Mouse (Mus musculus): Measurements from ENCODE around the gene Vgll4.
"Not testable (repeated sequence)": the region's sequence is repeated elsewhere in the genome, so short reads cannot be mapped to it uniquely, and the experiment has no call there.

The Vgll4 gene

DNA sequence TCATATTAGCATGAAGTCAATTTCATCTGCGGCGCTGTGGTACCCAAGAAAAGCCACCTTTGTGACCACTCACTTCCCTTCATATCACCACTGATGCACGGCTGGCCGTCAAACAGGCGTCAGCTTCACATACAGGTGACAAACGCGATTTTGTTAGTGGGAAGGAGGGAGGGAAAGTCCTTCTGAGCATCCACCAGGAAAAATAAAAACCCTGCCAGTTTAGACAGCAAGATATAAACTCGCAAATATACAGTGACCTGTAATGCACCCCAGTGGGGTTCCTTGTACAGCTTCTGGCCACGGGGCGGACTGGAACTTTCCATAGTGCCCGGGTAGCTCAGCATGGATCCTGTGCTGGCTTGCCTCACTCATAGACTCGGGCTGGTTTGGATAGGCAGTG is 78.0 kb downstream of the Vgll4 start:
- peak; percentile 19 for DNase-seq

DNA sequence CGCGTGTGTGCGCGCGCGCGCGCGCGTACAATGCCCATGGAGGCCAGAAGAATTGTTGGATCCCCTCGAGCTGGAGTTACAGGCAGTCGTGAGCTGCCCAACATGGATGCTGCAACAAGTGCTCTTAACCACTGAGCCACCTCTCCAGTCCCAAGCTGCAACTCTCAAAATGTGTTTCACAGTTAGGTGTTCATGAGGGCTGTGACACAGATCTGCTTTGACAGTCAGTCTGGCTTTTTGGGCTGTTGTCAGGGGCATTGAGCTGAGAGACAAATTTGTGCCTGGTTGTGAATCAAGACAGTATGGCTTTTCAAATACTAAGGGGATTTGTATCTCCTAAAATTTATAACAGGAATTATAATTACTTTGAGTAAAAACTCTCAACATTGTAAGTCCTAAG is 78.5 kb downstream of the Vgll4 start:
- no peak for DNase-seq

DNA sequence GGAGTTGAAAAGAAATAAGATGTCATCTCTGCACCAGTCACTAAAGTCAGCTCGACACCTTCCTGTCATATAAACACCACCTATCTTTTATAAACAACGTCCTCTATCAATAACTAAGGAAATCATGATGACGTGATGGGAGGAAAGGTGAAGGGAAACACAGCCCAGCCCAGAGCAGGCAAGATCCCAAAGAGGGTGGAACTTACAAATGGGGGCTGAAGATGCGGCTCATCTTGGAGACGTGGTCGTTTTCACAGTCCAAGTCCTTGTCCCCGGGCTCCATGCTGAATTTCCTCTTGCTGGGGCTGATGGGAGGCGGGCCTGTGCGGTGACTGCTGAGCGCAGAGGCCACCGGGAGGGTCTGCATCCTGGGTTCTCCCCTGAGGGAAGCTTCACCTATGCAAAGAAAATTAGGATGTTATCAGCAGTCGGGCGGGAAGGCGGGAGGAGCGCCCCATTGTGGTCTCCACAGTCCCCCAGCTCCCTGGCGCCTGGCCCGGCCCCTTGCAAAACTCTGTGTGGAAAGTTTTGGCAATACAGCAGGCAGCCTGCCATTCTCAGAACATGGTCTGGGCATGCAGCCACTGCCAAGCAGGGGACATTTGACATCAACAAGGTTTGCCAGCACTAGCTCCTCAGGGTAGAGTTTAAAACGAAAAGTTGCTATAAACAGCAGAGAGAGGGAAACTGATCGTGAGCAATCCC is 79.2 kb downstream of the Vgll4 start:
- peak; percentile 92 for DNase-seq

DNA sequence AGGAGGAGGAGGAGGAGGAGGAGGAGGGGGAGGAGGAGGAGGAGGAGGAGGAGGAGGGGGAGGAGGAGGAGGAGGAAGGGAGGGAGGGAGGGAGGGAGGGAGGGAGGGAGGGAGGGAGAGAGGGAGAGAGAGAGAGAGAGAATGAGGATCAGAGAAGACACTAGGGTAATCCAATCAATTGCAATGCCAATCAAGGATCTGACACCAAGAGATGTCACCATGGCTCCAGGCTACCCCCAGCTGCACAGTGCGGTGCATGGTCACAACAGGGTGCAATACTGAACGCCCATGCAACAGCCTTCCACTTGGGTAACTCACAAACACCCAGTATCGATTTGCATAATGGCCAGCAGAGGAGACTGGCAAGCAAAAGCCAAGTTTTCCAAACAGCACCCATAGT is 79.8 kb downstream of the Vgll4 start:
- DNase-seq, result not testable (repeated sequence)

DNA sequence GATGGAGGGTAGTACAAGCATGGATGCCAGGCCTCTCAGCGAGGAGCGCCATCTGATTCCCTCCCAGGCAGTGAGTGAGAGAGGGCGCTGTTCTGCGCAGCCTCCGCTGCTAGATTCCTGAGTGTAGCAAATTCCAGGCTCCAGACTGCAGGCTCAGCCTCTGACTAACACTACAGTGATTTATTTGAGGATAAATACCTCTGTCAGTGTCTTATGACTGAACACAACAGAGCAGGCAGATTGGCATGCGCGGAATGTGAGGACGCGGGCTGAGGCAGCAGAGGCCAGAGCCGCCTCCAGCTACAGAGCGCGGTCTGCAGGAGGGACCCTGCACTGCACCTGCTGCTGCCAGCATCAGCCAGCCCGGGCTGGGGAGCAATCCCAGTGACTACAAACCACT is 80.9 kb downstream of the Vgll4 start:
- DNase-seq, result peak; percentile 95

DNA sequence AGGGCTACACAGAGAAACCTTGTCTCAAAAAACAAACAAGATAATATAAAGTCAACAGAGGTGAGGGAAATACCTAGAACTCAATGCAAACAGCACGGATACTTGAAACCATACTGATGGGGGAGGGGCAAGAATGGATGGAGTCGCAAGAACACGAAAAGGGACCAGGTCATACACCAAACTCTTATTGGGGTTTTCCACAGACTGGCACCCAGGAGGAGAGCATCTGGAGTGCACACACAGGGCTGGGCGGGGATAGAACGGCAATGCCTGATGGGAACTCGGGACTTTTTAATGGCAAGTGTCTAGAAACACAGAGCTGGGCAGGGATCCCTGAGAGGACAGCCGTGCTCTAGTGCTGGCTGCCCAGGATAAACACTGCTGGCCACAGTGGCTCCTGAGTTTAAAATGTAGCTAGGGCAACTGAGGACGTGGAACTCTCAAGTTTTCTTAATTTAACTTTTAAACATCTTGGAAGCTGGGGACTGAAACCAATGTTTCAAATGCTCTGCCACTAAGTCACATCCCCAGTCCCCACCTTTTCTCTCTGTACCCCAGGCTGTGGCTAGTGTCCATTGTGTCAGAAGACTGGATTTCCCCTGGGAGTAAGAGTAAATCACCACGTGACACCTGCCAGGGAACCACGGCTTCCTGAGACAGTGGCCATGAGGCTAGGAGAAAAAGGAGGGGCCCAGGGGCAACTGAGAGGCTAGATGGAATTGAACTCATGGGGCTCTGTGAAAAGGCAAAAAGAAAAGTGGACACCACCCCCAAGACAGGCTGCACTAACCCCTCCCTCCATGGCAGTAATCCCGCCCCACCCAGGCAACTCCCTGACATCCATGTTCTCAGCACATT is 83.1 kb downstream of the Vgll4 start:
- peak; percentile 56 for DNase-seq

DNA sequence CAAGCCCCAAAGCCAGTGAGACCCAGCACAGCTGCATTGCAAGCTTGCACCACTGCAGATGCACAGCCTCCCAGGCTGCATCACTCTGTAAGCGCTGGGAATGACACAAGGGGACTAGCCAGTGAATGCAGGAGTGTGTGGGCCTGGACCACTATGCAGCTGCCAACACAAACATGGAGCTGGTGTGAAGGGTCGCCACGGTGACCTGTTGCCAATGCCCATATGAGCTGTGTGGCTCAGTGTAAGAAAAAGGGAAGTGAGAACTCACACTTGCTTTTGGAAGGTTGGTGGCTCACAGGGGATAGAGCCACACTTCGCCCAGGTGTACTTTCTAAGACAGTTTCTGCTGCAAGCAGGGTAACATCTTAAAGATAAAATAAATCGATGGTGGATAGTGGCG is 83.8 kb downstream of the Vgll4 start:
- DNase-seq, result peak; percentile 20

DNA sequence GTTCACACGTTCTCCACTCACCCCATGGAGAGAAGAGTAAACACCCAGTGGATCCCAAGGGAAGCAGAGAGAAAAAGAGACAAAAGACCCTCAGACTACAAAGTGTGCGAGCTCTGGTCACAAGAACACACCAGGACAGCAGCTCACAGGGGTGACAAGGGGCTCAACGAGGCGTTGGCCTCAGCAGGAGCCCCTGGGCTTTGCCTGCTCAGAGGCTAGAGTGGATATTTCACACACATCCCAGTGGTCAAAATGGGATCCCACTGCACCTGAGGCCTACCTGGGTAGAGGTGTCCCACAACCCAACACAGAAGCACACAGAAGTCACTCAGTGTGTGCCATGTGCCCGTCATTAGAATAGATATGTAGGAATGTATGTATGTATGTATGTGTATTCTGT is 84.7 kb downstream of the Vgll4 start:
- DNase-seq, result no peak

DNA sequence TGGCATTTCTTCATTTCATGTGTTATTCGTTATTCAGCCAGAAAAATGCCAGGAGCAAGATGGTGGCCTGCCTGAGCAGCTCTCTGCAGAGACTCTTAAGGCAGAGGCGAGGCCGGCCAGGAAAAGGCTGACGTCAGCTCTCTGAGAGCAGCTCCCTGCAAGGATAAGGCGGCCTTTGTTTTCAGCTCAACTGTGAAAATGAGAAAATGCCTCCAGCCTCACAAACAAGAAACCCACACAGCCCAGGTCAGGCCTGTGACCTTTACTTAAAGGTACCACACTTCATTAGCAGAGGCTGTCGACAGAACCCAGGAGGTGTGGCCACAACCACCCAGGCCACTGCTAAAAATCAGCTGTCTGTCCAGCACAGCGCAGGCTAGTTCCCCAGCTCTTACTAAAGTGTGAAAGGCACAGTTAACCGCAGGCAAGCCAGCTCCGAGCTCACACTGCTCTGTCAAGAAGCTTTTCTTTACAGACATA is 86.5 kb downstream of the Vgll4 start:
- DNase-seq, result peak; percentile 88

DNA sequence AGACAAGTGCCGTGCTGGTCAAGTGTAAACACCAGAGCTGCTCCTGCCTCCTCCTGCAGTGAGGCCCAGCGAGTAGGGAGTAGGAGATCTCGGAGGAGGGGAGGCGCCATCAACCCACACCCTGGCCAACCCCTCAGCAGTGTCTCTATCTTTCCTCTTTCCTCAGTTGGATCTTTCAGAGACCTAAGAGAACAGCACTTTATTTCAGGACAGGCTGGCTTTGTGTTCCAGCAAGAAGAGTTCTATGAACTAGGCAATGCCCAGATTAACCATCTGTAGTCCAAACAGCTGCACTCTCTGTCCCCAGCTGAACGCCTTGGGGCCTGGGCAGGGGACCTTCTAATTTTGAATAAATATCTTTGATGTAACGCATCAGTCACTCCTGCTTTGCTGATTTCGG is 87.1 kb downstream of the Vgll4 start:
- DNase-seq, result peak; percentile 10

DNA sequence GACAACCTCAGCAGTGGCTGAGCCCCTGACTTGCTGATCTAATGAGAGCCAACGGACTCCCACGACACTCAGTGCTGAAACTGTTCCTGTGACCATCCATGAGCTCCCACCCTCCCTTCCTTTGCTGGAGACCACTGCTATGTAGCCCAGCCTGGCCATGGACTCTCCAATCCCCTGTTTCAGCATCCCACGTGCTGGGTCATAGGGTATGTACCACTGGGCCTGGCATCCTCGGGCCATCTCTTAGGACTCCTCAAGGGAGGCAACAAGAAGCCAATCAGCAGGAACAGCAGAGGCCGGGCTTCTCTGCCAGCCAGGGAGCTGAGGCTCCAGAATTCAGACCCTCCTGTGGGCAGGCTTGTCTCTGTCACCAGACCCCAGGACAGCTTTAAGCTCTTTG is 87.6 kb downstream of the Vgll4 start:
- DNase-seq, result peak; percentile 12

DNA sequence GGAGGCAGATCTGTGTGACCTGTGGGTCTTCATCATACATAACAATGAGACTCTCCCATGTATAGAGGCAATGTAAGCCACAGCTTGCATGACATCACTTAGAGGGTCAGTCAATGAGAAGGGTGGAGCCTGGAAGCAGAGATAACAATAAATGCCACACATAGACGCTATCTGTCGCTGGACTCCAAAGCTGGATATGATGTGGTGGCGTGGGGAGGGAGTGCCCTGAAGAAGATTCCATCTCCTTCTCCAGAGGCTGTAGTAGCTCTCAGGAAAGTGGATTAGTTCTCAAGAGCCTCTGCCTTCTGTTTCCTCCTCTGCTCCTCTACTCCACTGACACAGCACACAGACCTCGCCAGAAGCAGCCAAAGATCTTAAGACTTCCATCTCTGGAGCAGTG is 89.0 kb downstream of the Vgll4 start:
- no peak for DNase-seq

DNA sequence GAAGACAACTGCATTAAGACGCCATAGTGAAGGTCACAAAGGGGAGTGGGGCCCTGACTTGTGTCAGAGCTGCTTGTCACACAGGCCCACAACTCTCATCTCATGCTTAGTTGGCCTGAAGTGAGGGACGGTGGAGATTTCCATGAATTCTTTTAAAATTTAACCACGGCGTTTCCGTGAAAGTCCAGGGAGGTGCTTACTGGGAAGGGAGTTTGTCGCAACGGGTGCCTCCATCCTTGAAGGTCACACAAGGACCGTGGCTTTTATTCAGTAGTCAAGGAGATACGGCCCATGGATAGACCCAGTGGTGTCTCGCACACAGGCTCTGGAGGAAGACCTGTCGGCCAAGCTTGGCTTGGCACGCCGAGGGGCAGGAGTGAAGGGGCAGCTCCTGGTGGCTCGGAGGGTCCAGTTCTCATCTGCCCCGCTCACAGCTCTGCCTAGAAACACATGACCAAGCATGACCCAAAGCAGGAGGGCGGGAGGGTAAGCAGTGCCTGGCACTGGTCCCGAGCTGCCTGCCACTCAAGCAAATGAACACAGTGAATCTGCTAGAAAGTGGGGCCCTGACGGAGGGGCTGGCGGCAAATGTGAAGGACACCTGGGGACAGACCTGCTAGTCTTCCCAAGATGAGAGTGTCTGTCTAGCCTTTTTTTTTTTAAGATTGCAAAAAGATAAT is 90.8 kb downstream of the Vgll4 start:
- peak; percentile 92 for DNase-seq

DNA sequence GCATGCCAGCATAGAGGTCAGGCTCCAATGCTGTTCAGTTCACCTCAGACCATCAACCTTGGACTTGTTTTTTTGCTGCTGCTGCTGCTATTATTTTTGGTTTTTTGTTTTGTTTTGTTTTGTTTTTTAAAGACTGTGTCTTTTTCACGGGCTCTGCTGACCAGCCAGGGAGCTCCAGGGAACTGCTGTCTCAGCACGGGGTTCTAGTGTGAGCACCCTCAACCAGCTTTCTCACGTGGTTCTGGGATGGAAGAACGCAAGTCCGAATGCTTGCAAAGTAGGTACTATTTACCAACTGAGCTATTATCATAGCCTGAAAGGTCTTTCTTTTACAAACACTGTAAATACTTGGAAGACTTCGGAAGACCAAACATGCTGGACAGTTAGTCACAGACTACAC is 93.2 kb downstream of the Vgll4 start:
- DNase-seq, result no peak

DNA sequence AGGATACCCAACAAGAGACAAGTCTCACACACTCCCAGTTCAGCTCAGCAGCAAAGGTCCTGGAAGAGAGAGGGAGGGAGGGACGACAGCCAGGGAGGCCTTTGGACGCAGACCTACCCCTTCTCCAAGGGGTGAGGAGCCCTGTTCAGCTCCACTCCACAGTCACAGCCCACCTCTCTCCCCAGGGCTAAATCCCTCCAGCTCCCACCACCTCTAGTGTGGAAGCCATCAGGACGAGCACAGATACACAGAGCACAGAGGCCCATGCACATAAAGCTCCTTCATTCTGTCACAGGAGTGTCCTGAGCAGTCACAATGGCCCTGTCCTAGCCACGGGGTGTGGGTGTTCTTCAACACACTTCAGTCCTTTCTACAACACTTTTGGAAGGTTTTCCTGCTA is 93.8 kb downstream of the Vgll4 start:
- no peak for DNase-seq

DNA sequence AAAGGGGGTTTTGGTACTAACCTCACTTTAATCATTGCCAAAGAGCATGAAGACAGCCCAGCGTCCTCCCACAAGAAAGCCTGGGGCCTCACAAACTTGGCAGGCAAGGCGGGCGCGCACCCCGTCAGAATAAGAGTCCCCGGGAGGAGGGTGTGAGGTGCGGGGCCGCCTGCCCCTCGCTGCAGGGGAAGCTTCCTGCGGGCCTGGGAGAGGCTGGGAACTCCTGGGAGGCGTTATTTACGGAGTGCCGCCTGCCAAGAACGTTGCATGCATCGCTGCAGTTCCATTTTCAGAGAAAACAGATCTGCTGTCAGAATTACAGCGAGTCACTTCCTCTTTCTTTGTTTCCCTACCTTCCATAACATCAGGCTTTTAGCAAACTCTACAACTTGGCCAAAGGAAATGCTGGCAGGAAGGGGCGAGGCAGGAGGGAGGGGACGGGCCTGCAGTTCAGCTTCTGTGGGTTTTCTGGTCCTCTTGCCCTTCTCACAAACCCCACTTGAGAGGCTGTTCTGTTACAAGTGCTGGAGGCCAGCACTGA is 94.7 kb downstream of the Vgll4 start:
- DNase-seq, result peak; percentile 96

DNA sequence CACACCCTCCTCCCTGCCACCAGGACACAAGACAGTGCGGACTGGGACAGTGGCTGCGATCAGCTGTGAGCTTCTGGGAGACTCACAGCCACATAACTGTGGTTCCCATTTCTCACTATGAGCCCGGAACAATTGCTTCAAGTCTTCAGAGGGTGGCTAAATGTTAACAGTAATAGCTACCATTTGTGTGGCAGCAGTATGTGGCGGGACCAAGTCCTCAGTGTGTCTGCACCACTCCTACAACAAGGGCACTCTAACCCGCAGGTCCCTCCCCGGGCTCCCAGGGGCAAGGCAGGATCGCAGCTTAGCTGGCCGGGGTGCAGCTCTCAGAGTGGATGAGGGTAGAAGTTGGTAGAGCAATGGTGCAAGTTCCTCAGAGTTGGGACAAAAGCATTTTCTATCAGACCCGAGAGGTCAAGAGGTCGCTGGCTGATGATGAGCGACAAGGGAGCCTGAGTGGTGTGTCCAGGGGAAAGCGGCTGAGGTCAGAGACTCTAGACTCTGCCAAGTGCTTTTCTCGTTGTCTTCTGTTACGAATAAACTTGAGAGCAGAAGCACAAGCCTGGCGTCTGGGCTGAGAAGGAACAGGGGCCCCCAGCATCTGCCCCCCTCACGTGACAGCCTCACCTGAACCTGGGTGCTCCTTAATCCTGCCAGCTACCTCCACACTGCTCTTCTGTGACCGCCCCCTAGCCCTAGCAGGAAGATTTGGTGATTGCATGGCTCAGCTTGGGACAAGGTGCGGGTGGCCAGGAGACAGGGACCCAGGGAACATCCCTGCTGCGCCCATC is 95.5 kb downstream of the Vgll4 start:
- DNase-seq, result peak; percentile 65

DNA sequence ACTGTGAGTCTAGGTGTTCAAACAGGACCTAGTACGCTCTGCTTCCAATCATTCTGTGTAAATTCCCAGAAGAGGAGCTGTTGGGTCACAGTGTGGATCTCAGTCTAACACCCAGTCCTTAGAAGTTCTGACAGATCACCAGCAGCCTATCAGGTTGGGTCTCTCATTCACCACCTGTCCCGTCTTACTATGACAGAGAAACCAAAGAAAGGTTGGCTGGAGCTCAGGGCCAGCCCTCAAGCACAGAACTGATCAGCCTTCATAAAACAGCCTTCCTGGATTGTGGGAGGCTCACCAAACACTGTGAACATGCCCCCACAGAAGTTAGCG is 96.0 kb downstream of the Vgll4 start:
- DNase-seq, result no peak

DNA sequence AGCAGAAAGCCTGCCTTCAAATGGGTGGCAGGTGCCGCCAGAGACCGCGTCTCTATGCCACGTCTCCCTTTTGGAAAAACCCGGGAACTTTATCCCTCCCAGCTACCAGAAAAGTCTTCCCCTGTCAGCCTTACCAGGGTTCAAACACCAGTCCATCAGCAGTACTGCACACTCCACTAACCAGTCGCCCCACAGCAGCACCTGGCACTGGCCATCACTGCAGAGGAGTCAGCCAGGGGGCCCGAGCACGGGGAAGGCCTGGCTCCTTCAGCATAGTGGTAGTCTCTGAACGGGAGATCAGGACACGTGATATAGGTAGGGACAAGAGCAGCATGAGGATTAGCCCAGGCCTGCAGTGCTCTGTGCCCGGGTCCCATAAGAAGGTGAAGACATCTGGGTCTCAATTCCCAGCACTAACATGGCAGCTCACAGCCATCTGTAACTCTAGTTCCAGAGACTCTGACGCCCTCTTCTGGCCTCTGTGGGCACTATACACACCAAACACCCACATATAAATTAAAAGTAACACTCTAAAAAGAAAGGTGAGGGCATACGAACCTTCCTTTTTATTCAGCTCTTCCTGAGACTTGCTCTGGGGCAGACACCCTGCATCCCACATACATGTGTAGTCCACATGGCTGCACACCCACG is 98.7 kb downstream of the Vgll4 start:
- DNase-seq, result no peak

DNA sequence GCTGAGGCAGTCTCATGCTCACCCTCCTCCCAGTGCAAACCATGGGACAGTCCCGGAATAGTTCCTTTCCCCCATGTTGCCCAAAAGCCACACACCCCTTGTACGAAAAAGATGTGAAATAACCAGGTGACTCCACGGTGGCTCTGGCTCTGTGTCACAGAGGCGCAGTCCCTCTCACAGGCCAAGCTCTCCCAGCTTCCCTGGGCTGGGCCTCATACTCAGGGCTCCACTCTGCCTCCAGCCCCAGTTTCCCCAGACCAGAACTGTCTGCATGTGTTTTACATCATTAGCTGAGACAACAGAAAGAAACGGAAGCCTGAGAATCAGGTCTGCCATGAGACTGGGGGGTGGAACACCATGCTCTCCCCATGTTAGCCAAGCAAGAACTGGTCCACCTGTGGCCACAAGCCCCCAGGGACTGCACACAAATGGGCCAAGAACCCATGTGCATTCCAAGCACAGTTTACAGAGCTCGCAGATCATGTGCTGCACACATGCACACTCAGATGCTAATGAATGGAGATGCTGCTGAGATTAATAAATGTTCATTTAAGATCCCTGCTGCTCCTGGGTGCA is 100.2 kb downstream of the Vgll4 start:
- DNase-seq, result no peak

DNA sequence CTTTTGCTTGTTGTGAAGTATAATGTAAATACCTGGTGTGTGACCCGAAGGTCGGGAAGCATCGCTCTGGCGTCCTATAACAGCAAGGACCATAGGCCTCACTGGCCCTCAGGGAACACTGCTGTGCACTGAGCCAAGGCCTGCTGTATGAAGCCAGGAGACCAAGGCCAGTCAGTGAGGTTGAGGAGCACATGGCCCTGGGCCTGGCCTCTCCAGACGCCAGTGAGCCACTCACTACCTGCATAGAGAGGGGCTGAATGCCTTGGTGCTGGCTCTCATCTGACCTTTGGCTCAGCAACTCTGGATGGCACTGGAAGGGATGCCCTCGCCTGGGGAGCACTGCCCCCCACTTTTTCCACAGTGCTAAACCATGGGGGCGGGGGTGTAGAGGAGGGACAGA is 101.1 kb downstream of the Vgll4 start:
- DNase-seq, result no peak

DNA sequence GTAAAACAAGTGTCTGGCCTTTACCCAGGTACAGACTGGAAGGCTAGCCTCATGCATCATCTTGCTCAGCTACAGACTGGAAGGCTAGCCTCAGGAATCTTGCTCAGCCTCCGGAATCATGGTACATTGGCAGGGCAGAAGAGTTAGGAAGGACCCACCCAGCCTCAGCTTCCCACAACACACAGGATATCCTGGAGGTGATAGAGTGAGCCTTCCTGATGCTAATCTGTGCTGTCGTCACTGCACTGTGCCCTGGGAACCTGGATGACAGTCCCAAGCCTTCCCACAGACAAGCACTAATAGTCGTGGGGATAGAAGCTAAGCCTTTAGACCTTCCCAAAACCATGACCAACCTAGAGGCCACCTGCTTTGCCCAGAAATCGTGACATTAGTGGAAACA is 103.2 kb downstream of the Vgll4 start:
- no peak for DNase-seq
